38 mouse cellular contexts compared by ENCODE assay signal in the genomic region with DNA sequence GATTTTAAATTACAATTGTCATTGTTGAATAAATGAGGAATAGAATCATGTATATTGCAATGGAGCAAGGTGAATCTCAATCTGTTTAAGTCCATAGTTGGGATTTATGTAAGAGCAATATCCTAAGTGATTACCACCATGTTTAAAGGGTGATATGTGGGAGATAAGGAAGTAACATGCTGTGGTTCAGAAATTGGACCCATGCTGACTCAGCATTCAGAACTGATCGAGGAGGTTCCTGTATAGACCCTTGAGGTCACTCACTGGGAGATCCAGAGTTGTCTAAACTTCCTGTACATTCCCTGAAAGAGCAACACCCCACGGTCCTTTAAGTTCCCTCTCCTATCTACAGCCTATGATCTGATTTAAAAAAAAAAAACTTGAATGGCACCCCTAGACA. TPM values are rescaled to one million over a fixed set of nuclear protein-coding genes. Genes with fewer than 3 reads are reported as not detected.
"Had no signal": no experiment of that assay in that cellular context is flagged by ENCODE, and none has a peak within 500 bp of the region (broad histone marks: within the 10 kb centered on the region; RNA-seq: fewer than 3 reads in every experiment).

No protein-coding gene starts in this region.

- H3K27me3 ChIP-seq: embryonic facial prominence, embryonic 12.5 days; embryonic facial prominence, embryonic 13.5 days; embryonic facial prominence, embryonic 15.5 days; forebrain, embryonic 12.5 days; forebrain, embryonic 13.5 days; forebrain, embryonic 15.5 days had no signal

- H3K4me2 ChIP-seq: embryonic facial prominence, embryonic 12.5 days; embryonic facial prominence, embryonic 13.5 days; embryonic facial prominence, embryonic 15.5 days; forebrain, embryonic 12.5 days; forebrain, embryonic 13.5 days; forebrain, embryonic 15.5 days had no signal

- H3K36me3 ChIP-seq: embryonic facial prominence, embryonic 10.5 days; embryonic facial prominence, embryonic 12.5 days; embryonic facial prominence, embryonic 13.5 days; embryonic facial prominence, embryonic 15.5 days; forebrain, embryonic 10.5 days; forebrain, embryonic 12.5 days; forebrain, embryonic 15.5 days had no signal

- H3K9ac ChIP-seq: embryonic facial prominence, embryonic 12.5 days; embryonic facial prominence, embryonic 13.5 days; embryonic facial prominence, embryonic 15.5 days; forebrain, embryonic 12.5 days; forebrain, embryonic 13.5 days; forebrain, embryonic 15.5 days; forebrain, postnatal 0 days had no signal

- DNase-seq: cerebellum, adult 9-11 months; cerebellum, postnatal 10 days; cerebellum, postnatal 14 days; cerebellum, postnatal 25 days; cerebellum, postnatal 36 days; embryo, embryonic 11 days; forebrain, postnatal 0 days; gastrocnemius, adult 2 months; gastrocnemius, postnatal 10 days; gastrocnemius, postnatal 14 days; gastrocnemius, postnatal 25 days; gastrocnemius, postnatal 36 days; heart, adult 11 months; heart, adult 18-20 months; heart, adult 2 months had no signal

- H3K4me1 ChIP-seq: embryonic facial prominence, embryonic 10.5 days; embryonic facial prominence, embryonic 12.5 days; embryonic facial prominence, embryonic 13.5 days; embryonic facial prominence, embryonic 15.5 days; forebrain, embryonic 10.5 days; forebrain, embryonic 12.5 days; forebrain, embryonic 13.5 days; forebrain, embryonic 15.5 days had no signal

- H3K27ac ChIP-seq: embryonic facial prominence, embryonic 10.5 days; embryonic facial prominence, embryonic 12.5 days; embryonic facial prominence, embryonic 13.5 days; embryonic facial prominence, embryonic 15.5 days; forebrain, embryonic 10.5 days; forebrain, embryonic 12.5 days; forebrain, embryonic 13.5 days; forebrain, embryonic 15.5 days; gastrocnemius, adult 2 months; heart, adult 2 months had no signal

- H3K9me3 ChIP-seq: embryonic facial prominence, embryonic 10.5 days; embryonic facial prominence, embryonic 12.5 days; embryonic facial prominence, embryonic 13.5 days; embryonic facial prominence, embryonic 15.5 days; forebrain, embryonic 10.5 days; forebrain, embryonic 12.5 days; forebrain, embryonic 13.5 days; forebrain, embryonic 15.5 days had no signal

- H3K4me3 ChIP-seq: embryonic facial prominence, embryonic 10.5 days; embryonic facial prominence, embryonic 12.5 days; embryonic facial prominence, embryonic 13.5 days; embryonic facial prominence, embryonic 15.5 days; erythroblast, embryonic 14.5 days; forebrain, embryonic 10.5 days; forebrain, embryonic 12.5 days; forebrain, embryonic 13.5 days; forebrain, embryonic 15.5 days; gastrocnemius, adult 2 months; heart, adult 2 months had no signal

RNA-seq across cellular contexts. Expression of gene Vmn1r197, which starts 8.9 kb away (rescaled TPM):
- total RNA-seq: common myeloid progenitor, adult 5-6 weeks; forebrain, postnatal 0 days; gastrocnemius, adult 18-20 months; gastrocnemius, adult 2 months; gastrocnemius, adult 8-10 months; gastrocnemius, postnatal 10 days; gastrocnemius, postnatal 14 days; gastrocnemius, postnatal 25 days; gastrocnemius, postnatal 36 days; gastrocnemius, postnatal 4 days; granulocyte monocyte progenitor cell, adult 5-6 weeks; heart, adult 18-20 months; heart, adult 2 months; heart, adult 8-10 months had no signal
- polyA plus RNA-seq: cortical plate, adult 2 months; embryonic facial prominence, embryonic 10.5 days; embryonic facial prominence, embryonic 11.5 days; embryonic facial prominence, embryonic 12.5 days; embryonic facial prominence, embryonic 13.5 days; embryonic facial prominence, embryonic 15.5 days; erythroblast, embryonic 14.5 days; forebrain, embryonic 10.5 days; forebrain, embryonic 11.5 days; forebrain, embryonic 12.5 days; forebrain, embryonic 13.5 days; forebrain, embryonic 14.5 days; forebrain, embryonic 15.5 days; forebrain, embryonic 16.5 days; forebrain, postnatal 0 days; frontal cortex, adult 2 months; gonadal fat pad, adult 2 months; heart, adult 2 months had no signal

RNA-seq across cellular contexts. Expression of gene Vmn1r198, which starts 16.9 kb away (rescaled TPM):
- total RNA-seq: common myeloid progenitor, adult 5-6 weeks; forebrain, postnatal 0 days; gastrocnemius, adult 18-20 months; gastrocnemius, adult 2 months; gastrocnemius, adult 8-10 months; gastrocnemius, postnatal 10 days; gastrocnemius, postnatal 14 days; gastrocnemius, postnatal 25 days; gastrocnemius, postnatal 36 days; gastrocnemius, postnatal 4 days; granulocyte monocyte progenitor cell, adult 5-6 weeks; heart, adult 18-20 months; heart, adult 2 months; heart, adult 8-10 months had no signal
- polyA plus RNA-seq: cortical plate, adult 2 months; embryonic facial prominence, embryonic 10.5 days; embryonic facial prominence, embryonic 11.5 days; embryonic facial prominence, embryonic 12.5 days; embryonic facial prominence, embryonic 13.5 days; embryonic facial prominence, embryonic 14.5 days; embryonic facial prominence, embryonic 15.5 days; erythroblast, embryonic 14.5 days; forebrain, embryonic 10.5 days; forebrain, embryonic 11.5 days; forebrain, embryonic 12.5 days; forebrain, embryonic 13.5 days; forebrain, embryonic 14.5 days; forebrain, embryonic 15.5 days; forebrain, embryonic 16.5 days; forebrain, postnatal 0 days; frontal cortex, adult 2 months; gonadal fat pad, adult 2 months; heart, adult 2 months had no signal

RNA-seq across cellular contexts. Expression of gene Vmn1r196, which starts 43.5 kb away (rescaled TPM):
- total RNA-seq: common myeloid progenitor, adult 5-6 weeks; forebrain, postnatal 0 days; gastrocnemius, adult 18-20 months; gastrocnemius, adult 2 months; gastrocnemius, adult 8-10 months; gastrocnemius, postnatal 10 days; gastrocnemius, postnatal 14 days; gastrocnemius, postnatal 25 days; gastrocnemius, postnatal 36 days; gastrocnemius, postnatal 4 days; granulocyte monocyte progenitor cell, adult 5-6 weeks; heart, adult 18-20 months; heart, adult 2 months; heart, adult 8-10 months had no signal
- polyA plus RNA-seq: cortical plate, adult 2 months; embryonic facial prominence, embryonic 10.5 days; embryonic facial prominence, embryonic 11.5 days; embryonic facial prominence, embryonic 12.5 days; embryonic facial prominence, embryonic 13.5 days; embryonic facial prominence, embryonic 14.5 days; erythroblast, embryonic 14.5 days; forebrain, embryonic 10.5 days; forebrain, embryonic 11.5 days; forebrain, embryonic 12.5 days; forebrain, embryonic 13.5 days; forebrain, embryonic 14.5 days; forebrain, embryonic 15.5 days; forebrain, embryonic 16.5 days; forebrain, postnatal 0 days; frontal cortex, adult 2 months; gonadal fat pad, adult 2 months; heart, adult 2 months had no signal

RNA-seq across cellular contexts. Expression of gene Vmn1r199, which starts 46.3 kb away (rescaled TPM):
- total RNA-seq: common myeloid progenitor, adult 5-6 weeks; forebrain, postnatal 0 days; gastrocnemius, adult 18-20 months; gastrocnemius, adult 2 months; gastrocnemius, adult 8-10 months; gastrocnemius, postnatal 10 days; gastrocnemius, postnatal 14 days; gastrocnemius, postnatal 25 days; gastrocnemius, postnatal 36 days; gastrocnemius, postnatal 4 days; granulocyte monocyte progenitor cell, adult 5-6 weeks; heart, adult 18-20 months; heart, adult 2 months; heart, adult 8-10 months had no signal
- polyA plus RNA-seq: cortical plate, adult 2 months; embryonic facial prominence, embryonic 10.5 days; embryonic facial prominence, embryonic 11.5 days; embryonic facial prominence, embryonic 12.5 days; embryonic facial prominence, embryonic 13.5 days; embryonic facial prominence, embryonic 14.5 days; embryonic facial prominence, embryonic 15.5 days; erythroblast, embryonic 14.5 days; forebrain, embryonic 10.5 days; forebrain, embryonic 11.5 days; forebrain, embryonic 12.5 days; forebrain, embryonic 13.5 days; forebrain, embryonic 14.5 days; forebrain, embryonic 15.5 days; forebrain, embryonic 16.5 days; forebrain, postnatal 0 days; frontal cortex, adult 2 months; gonadal fat pad, adult 2 months; heart, adult 2 months had no signal

RNA-seq across cellular contexts. Expression of gene Vmn1r200, which starts 56.9 kb away (rescaled TPM):
- total RNA-seq: common myeloid progenitor, adult 5-6 weeks; forebrain, postnatal 0 days; gastrocnemius, adult 18-20 months; gastrocnemius, adult 2 months; gastrocnemius, adult 8-10 months; gastrocnemius, postnatal 10 days; gastrocnemius, postnatal 14 days; gastrocnemius, postnatal 25 days; gastrocnemius, postnatal 36 days; granulocyte monocyte progenitor cell, adult 5-6 weeks; heart, adult 18-20 months; heart, adult 2 months; heart, adult 8-10 months had no signal
- polyA plus RNA-seq: cortical plate, adult 2 months; embryonic facial prominence, embryonic 10.5 days; embryonic facial prominence, embryonic 11.5 days; embryonic facial prominence, embryonic 12.5 days; embryonic facial prominence, embryonic 13.5 days; embryonic facial prominence, embryonic 14.5 days; embryonic facial prominence, embryonic 15.5 days; erythroblast, embryonic 14.5 days; forebrain, embryonic 10.5 days; forebrain, embryonic 11.5 days; forebrain, embryonic 12.5 days; forebrain, embryonic 13.5 days; forebrain, embryonic 14.5 days; forebrain, embryonic 15.5 days; forebrain, embryonic 16.5 days; forebrain, postnatal 0 days; gonadal fat pad, adult 2 months; heart, adult 2 months had no signal
